Mouse (Mus musculus): Measurements from ENCODE around the gene Musk. TPM values are rescaled to one million over a fixed set of nuclear protein-coding genes. Genes with fewer than 3 reads are reported as not detected.

Gene Musk
- total RNA-seq, 1 experiment from 2014 or later: 0.58 TPM

GRCm38 (mm10) chr4:58415537-58415936, 129.8 kb downstream of the Musk start:
- no peak for DNase-seq

DNA sequence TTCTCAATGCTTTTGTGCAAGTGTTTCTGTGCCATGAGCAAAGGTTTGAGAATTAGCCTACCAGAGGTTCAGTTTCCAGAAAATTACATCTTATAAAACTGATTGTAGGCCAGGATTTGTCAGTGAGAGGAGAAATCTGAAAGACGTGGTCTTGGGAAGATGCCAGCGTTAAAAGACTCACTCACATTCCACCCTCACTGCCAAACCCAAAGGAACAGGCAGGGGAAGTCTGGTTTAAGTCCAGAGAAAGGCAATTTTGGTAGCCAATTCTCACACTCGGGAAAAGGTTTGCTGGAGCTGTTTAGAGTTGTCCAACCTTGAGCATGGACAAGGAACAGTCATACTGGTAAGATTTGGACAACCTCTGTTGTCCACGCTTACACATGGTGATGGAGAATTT, 131.6 kb downstream of the Musk start:
- no peak for DNase-seq

- no peak for DNase-seq
These were observed 133.5 kb downstream of the Musk start for GRCm38 (mm10) chr4:58419225-58419624.

DNA sequence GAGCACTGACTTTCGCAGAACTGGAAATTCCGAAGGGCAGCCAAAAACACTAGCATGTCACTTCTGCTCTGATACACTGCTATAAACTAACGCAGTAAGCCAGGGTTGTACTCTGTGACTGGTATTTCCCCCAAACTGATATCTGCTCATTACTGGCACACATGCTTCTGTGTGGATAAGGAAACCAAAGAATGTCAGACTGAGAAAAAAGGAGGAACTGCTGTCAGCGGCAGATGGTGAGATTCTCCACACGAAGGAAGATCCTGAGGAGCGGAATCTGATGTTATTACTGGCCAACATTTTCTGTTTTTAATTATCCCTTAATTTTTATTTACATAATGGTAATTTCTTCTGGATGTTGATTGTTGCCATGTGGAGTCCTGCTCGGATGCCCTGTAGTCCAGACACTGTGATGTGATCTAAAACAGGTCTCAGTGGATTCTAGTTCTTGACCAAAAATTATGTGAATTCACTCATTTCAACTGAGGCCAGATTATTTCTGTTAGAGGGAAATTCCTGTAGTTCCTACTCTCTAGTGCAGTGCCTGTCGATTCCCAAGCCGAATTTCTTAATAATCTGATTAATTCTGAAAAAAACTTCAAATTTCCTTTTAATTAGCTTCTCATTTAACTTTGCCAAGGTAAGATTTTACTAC, 137.6 kb downstream of the Musk start:
- no peak for DNase-seq

Other genes starting within 250 kb of the Musk start
- 9.4 and 9.8 TPM in 2 replicates for gene Svep1, start 79.1 kb upstream of the Musk start, total RNA-seq (2021)

Measured in adrenal gland, postnatal 25 days (tissue).